Mouse (Mus musculus) bone marrow macrophage, adult 2 months (primary cell): Measurements from ENCODE around the gene Cpvl. TPM values are rescaled to one million over a fixed set of nuclear protein-coding genes. Genes with fewer than 3 reads are reported as not detected.

ENCODE experiments used
- H3K27ac ChIP-seq: 2 replicates; pipeline ENCODE4 v1.5.1; 2012; ENCODE audit warnings: low read depth, low read length; ENCODE audit not compliant: insufficient read depth
- H3K4me1 ChIP-seq: 2 replicates; pipeline ENCODE4 v1.6.1; 2012; ENCODE audit warnings: low read length; ENCODE audit not compliant: control insufficient read depth, insufficient read depth
- H3K4me3 ChIP-seq: 2 replicates; pipeline ENCODE4 v1.5.1; 2012; ENCODE audit warnings: mild to moderate bottlenecking, low read length, moderate library complexity; ENCODE audit not compliant: insufficient read depth
- CTCF ChIP-seq: IDR thresholded peaks from 2 replicates; pipeline ENCODE4 v1.5.1; 2012; ENCODE audit warnings: low read depth, mild to moderate bottlenecking, low read length, moderate library complexity
- POLR2A ChIP-seq: IDR thresholded peaks from 2 replicates; pipeline ENCODE4 v1.6.1; 2012; ENCODE audit warnings: mild to moderate bottlenecking, low read depth, low read length, borderline replicate concordance
- polyA plus RNA-seq: library from polyadenylated mRNA; stranded (reverse); fragments of >200 nt; gene quantifications from 2 replicates; pipeline ENCODE4 v1.2.4, GENCODE M21; 2012; ENCODE audit not compliant: missing spikeins, insufficient read depth, insufficient read length

The Cpvl gene
- polyA plus RNA-seq, 1 experiment: not detected

GRCm38 (mm10) chr6:53904186-53904585 lies 74.3 kb downstream of the Cpvl start:
- Histone ChIP-seq H3K4me3 (no peak overlapping the region), H3K27ac (no peak overlapping the region), H3K4me1 (no peaks in the 10 kb centered on the region)
- TF ChIP-seq POLR2A (no peak), CTCF (no peak)

GRCm38 (mm10) chr6:53901741-53902140 lies 76.7 kb downstream of the Cpvl start:
- TF ChIP-seq POLR2A (no peak), CTCF (no peak)
- Histone ChIP-seq H3K4me3 (no peak overlapping the region), H3K27ac (no peak overlapping the region), H3K4me1 (no peaks in the 10 kb centered on the region)

- H3K27ac ChIP-seq: no peak overlapping the region
- H3K4me3 ChIP-seq: no peak overlapping the region
- TF ChIP-seq CTCF: no peak
- no peak for TF ChIP-seq POLR2A
- H3K4me1 ChIP-seq: no peaks in the 10 kb centered on the region
These were observed 80.5 kb downstream of the Cpvl start for GRCm38 (mm10) chr6:53897872-53898464.

GRCm38 (mm10) chr6:53897126-53897525 lies 81.3 kb downstream of the Cpvl start:
- H3K4me1 ChIP-seq: no peaks in the 10 kb centered on the region
- H3K4me3 ChIP-seq: no peak overlapping the region
- H3K27ac ChIP-seq: no peak overlapping the region
- TF ChIP-seq CTCF: no peak
- TF ChIP-seq POLR2A: no peak

GRCm38 (mm10) chr6:53893731-53894130 lies 84.7 kb downstream of the Cpvl start:
- Histone ChIP-seq H3K27ac (no peak overlapping the region), H3K4me1 (no peaks in the 10 kb centered on the region), H3K4me3 (no peak overlapping the region)
- TF ChIP-seq POLR2A: no peak

- H3K27ac ChIP-seq: no peak overlapping the region
- TF ChIP-seq POLR2A (no peak), CTCF (no peak)
- no peaks in the 10 kb centered on the region for H3K4me1 ChIP-seq
- no peak overlapping the region for H3K4me3 ChIP-seq
These were observed 87.4 kb downstream of the Cpvl start for GRCm38 (mm10) chr6:53891109-53891508.

- Histone ChIP-seq H3K27ac (no peak overlapping the region), H3K4me3 (no peak overlapping the region), H3K4me1 (no peaks in the 10 kb centered on the region)
- TF ChIP-seq CTCF (no peak), POLR2A (no peak)
These were observed 93.5 kb downstream of the Cpvl start for GRCm38 (mm10) chr6:53884931-53885330.

GRCm38 (mm10) chr6:53884496-53884895 lies 94.0 kb downstream of the Cpvl start:
- H3K4me3 ChIP-seq: no peak overlapping the region
- no peak overlapping the region for H3K27ac ChIP-seq
- TF ChIP-seq CTCF (no peak), POLR2A (no peak)
- no peaks in the 10 kb centered on the region for H3K4me1 ChIP-seq

- H3K4me1 ChIP-seq: no peaks in the 10 kb centered on the region
- no peak overlapping the region for H3K27ac ChIP-seq
- TF ChIP-seq CTCF (no peak), POLR2A (no peak)
- H3K4me3 ChIP-seq: no peak overlapping the region
These were observed 95.1 kb downstream of the Cpvl start for GRCm38 (mm10) chr6:53883405-53883804.

GRCm38 (mm10) chr6:53881623-53882022 lies 96.8 kb downstream of the Cpvl start:
- Histone ChIP-seq H3K4me1 (no peaks in the 10 kb centered on the region), H3K27ac (no peak overlapping the region), H3K4me3 (no peak overlapping the region)
- no peak for TF ChIP-seq POLR2A
- TF ChIP-seq CTCF: no peak

- TF ChIP-seq CTCF (no peak), POLR2A (no peak)
- Histone ChIP-seq H3K27ac (no peak overlapping the region), H3K4me3 (no peak overlapping the region; the same call in 1 of the 2 replicates)
These were observed 97.2 kb downstream of the Cpvl start for GRCm38 (mm10) chr6:53881235-53881606.

More at GRCm38 (mm10) chr6:53881235-53881606, 97.2 kb downstream of the Cpvl start:
- no peaks in the 10 kb centered on the region for H3K4me1 ChIP-seq
